Mouse (Mus musculus) effector memory CD4-positive, alpha-beta T cell, adult 7 months (primary cell): ENCODE results near the gene Sco2. TPM values are rescaled to one million over a fixed set of nuclear protein-coding genes. Genes with fewer than 3 reads are reported as not detected.

Source experiments
- polyA plus RNA-seq: library from polyadenylated mRNA; unstranded; fragments of 100-300 nt; shearing (Covaris generic); gene quantifications from one replicate; pipeline ENCODE4 v1.2.1, GENCODE M21; 2017

Sco2 gene
- polyA plus RNA-seq: 3.4 TPM

DNA sequence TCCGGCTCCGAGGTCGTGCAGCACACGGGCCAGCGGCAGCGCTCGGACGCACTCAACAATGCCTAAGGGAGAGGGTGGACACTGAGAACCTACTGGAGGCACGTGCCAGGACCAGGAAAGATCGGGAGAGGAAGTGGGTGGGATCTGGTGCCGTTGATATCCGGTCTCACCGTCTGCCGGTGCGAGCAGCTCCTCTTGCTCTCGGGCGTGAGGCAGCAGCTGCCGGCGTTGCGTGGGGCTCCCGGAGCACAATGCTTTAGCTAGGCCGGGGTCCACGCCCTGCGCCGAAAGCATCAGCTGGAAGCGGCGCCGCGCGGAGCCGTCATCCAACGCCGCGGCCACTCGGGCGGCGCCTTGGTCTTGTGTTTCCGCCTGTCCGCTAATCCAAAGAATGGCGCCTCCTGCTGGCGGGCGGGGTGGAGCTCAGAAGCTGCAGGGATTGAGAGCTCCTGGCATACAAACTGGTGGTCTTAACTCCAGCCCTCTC lies at the start of gene Sco2:
Gene Sco2 (minus strand): TSS at position 85 of the 487 bp plus-strand sequence.

GRCm38 (mm10) chr15:89410118-89410517 lies 36.5 kb upstream of the Sco2 start, which contains the start of gene Syce3:
Syce3 (minus strand) TSS chr15:89410503.

GRCm38 (mm10) chr15:89384617-89385016 lies 11.0 kb upstream of the Sco2 start, which contains the start of gene Klhdc7b:
Klhdc7b (plus strand) TSS chr15:89384917.

GRCm38 (mm10) chr15:89378831-89379401 lies 5.3 kb upstream of the Sco2 start, which contains the start of gene Odf3b:
Odf3b (minus strand) TSS chr15:89379282.

DNA sequence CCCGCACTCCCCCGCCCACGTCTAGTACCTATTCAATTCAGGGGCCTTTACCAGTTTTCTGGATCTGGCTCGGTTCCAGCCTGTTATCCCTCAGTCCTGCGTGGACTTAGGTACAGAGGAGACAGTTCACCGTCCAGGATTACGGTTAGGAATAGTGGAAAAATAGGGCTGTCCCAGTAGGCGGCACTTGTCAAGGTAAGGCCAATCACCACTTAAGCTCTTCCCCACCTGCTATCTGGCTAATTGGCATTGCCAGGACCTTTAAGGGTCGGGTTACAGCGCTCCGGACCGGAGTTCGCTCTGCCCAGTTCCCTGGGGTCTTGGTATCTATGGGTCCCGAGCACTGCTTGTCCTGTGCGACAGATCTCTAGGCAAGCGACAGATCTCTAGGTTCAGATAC lies 3.3 kb upstream of the Sco2 start, which contains the start of gene Tymp:
Gene Tymp (minus strand): TSS at position 83 of the 400 bp plus-strand sequence.

DNA sequence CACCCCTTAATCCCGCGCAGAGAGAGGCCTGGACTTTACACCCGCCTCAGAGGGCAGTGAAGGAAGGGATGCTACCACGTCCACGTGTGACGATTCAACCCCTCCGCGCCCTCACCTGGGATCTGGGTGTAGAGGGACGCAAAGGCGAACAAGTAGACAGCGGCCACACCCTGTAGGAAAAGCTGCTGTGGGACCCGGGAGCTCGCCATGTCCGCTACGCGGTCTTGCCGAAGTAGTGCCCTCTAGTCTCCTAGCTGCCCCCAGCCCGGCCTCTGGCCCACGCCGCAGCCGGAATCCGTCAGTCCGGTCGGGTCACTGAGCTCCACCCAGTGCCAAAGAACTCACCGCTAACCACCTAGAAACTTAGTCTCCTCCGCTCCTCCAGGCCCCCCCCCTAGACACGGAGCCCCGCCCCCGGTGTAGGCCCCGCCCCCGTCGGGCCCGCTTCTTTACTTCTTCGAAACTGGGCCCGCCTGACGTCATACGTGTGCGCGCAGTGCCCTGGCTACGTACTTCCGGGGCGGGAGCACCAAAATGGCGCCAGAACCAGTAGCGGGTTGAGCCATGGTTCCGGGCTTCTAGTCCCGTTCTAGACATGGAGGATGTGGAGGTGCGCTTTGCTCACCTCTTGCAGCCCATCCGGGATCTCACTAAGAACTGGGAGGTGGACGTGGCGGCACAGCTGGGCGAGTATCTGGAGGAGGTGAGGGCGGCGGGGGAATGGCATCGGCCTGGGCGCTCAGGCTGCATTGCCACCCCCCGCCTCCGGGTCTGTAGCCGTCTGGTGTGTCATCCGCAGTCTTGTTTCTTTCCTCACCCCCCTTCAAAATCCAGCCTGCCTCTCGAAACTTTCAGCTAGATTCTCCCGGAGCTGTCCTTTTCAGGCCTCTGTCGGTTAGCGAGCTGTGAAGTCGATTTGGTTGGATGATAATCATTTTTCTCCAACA lies 18.1 kb downstream of the Sco2 start, which contains the start of the genes Lmf2 and Ncaph2:
Gene Lmf2 (minus strand): TSS at position 419 of the 947 bp plus-strand sequence.
Gene Ncaph2 (plus strand): TSS at position 479 of the 947 bp plus-strand sequence.

GRCm38 (mm10) chr15:89334271-89334670 lies 39.4 kb downstream of the Sco2 start, which contains the start of gene Miox:
Miox (plus strand) TSS chr15:89334398.

GRCm38 (mm10) chr15:89322670-89323522 lies 50.8 kb downstream of the Sco2 start, which contains the start of gene Adm2:
Adm2 (plus strand) TSS chr15:89322720.

Other genes starting within 250 kb of the Sco2 start
- gene Hdac10, start 245.1 kb downstream of the Sco2 start, polyA plus RNA-seq: 29.6 TPM
- gene Mapk12, start 233.1 kb downstream of the Sco2 start, polyA plus RNA-seq: 3.8 TPM
- 27.4 TPM for gene Mapk11, start 224.2 kb downstream of the Sco2 start, polyA plus RNA-seq
- 0.32 TPM for gene Plxnb2, start 193.1 kb downstream of the Sco2 start, polyA plus RNA-seq
- gene Dennd6b, start 177.3 kb downstream of the Sco2 start, polyA plus RNA-seq: 44.6 TPM
- 16.7 TPM for gene Ppp6r2, start 162.3 kb downstream of the Sco2 start, polyA plus RNA-seq
- gene Sbf1, start 58.5 kb downstream of the Sco2 start, polyA plus RNA-seq: 99.5 TPM
- gene Adm2, start 51.1 kb downstream of the Sco2 start, polyA plus RNA-seq: not detected
- gene Miox, start 39.4 kb downstream of the Sco2 start, polyA plus RNA-seq: 0.60 TPM
- gene Lmf2, start 18.2 kb downstream of the Sco2 start, polyA plus RNA-seq: 42.8 TPM
- gene Ncaph2, start 18.1 kb downstream of the Sco2 start, polyA plus RNA-seq: 144 TPM
- gene Tymp, start 3.2 kb upstream of the Sco2 start, polyA plus RNA-seq: 1.5 TPM
- gene Odf3b, start 5.4 kb upstream of the Sco2 start, polyA plus RNA-seq: not detected
- gene Klhdc7b, start 11.1 kb upstream of the Sco2 start, polyA plus RNA-seq: not detected
- not detected for gene Syce3, start 36.7 kb upstream of the Sco2 start, polyA plus RNA-seq
- 0.37 TPM for gene Cpt1b, start 52.0 kb upstream of the Sco2 start, polyA plus RNA-seq
- 6.8 TPM for gene C730034F03Rik, start 55.7 kb upstream of the Sco2 start, polyA plus RNA-seq
- not detected for gene Gm44502, start 55.9 kb upstream of the Sco2 start, polyA plus RNA-seq
- gene Chkb, start 56.1 kb upstream of the Sco2 start, polyA plus RNA-seq: 102 TPM
- gene Mapk8ip2, start 80.1 kb upstream of the Sco2 start, polyA plus RNA-seq: not detected
- 13.1 TPM for gene Arsa, start 103.6 kb upstream of the Sco2 start, polyA plus RNA-seq
- not detected for gene Shank3, start 125.8 kb upstream of the Sco2 start, polyA plus RNA-seq
- not detected for gene Acr, start 194.5 kb upstream of the Sco2 start, polyA plus RNA-seq
- gene Rabl2, start 218.1 kb upstream of the Sco2 start, polyA plus RNA-seq: 0.80 TPM